Mouse (Mus musculus) spleen, adult 12 weeks (tissue): ENCODE measurements around the gene Ambra1.

Experiments
- DNase-seq: peaks from one replicate; pipeline ENCODE4 v3.0.0; 2022; ENCODE audit warnings: low spot score

Gene Ambra1

DNA sequence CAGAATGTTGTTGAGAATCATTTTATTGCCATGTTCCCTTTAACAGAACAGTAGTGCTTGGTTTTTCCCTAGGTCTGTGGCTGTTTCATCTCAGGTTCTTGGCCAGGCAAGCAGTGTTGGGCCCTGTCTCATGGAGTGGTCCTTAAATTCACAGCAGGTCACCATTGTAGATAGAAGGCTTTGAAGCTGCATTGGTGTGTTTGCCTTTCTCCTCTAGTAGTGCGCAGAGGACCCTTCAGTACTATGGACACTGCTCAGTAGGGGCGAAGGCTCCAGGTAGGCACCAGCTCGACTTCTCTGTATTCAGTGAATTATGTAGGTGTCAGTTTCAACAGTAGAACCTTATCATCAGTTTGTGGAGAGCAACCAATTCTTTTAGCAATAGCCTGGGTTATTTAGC, 142.7 kb downstream of the Ambra1 start:
- DNase-seq, result no peak

DNA sequence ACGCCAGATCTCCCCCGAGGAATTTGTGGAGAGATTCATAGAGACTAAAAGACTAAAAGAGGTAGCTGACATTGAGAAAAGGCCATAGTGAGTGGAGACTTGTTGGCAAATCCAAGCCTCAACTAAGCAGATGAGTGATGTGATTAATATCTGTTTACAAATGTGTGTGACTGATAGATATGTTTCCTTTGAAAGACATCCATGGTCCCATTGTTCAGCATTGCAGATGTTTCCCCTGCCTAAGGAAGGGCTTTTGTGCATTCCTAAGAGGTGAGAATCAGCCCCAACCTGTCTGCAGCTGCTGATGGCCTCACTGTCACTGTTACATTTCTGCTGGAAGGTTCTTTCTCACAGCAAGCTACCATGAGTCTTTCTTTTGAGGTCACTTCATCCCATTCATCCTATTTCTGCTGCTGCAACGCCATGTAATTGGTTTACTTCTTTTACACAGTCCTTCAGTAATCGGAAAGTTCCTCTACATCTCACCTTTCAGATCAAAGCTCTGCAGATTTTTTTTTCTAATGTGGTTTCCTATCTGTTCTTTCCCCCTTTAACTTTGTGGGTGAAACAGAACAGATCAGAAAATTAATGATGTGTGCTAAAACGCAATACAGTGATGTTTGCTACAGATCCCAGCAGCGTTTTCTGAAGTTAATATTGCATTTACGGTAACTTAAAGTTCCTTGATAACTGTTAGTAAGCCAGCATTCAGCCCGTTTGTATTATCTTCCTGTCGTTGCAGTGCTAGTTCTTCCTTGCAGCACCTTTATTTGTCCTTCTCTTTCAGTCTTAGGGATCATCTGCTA, 146.3 kb downstream of the Ambra1 start:
- DNase-seq, result no peak

GRCm38 (mm10) chr2:91876806-91877140, 146.8 kb downstream of the Ambra1 start:
- DNase-seq, result no peak

- no peak for DNase-seq
Measured at GRCm38 (mm10) chr2:91878387-91879180, 148.7 kb downstream of the Ambra1 start.

- no peak for DNase-seq
Measured at GRCm38 (mm10) chr2:91883961-91884360, 154.0 kb downstream of the Ambra1 start.

DNA sequence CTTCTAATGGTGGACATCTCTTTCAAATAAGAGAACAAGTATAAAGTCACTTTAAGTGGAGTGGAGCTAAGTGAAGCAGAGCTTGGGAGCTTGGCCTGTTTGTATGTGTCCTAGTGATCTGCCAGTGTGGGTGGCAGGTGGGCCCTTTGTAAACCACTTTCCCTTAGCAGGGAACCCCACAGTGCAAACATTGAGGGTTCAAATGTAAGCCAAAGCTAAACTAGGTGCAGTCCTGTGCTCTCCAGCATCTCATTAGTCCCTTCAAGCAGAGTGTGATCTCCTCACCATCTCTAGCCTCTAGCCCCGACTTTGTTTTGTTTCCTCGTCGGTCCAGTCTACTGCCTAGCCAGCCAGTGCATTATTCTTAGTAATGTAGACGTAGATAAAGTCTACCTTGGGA, 154.7 kb downstream of the Ambra1 start:
- DNase-seq, result no peak

DNA sequence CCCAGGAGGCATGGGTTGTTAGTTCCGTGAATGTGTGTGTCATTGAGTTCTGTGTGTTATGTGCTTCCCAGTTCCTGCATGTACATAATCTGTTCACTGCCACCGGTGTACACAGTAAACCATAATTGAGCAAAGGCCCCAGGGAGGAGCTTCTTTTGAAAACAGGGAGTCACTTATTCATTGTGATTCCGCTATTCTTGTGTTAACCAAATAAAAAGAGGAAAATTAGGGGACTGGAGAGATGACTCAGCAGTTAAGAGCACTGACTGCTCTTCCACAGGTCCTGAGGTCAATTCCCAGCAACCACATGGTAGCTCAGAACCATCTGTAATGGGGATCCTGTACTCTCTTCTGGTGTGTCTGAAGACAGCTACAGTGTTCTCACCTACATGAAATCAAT, 164.8 kb downstream of the Ambra1 start:
- DNase-seq, result no peak

- DNase-seq, result no peak
Measured at GRCm38 (mm10) chr2:91895401-91895800, 165.5 kb downstream of the Ambra1 start.

GRCm38 (mm10) chr2:91897968-91898367, 168.0 kb downstream of the Ambra1 start:
- no peak for DNase-seq

DNA sequence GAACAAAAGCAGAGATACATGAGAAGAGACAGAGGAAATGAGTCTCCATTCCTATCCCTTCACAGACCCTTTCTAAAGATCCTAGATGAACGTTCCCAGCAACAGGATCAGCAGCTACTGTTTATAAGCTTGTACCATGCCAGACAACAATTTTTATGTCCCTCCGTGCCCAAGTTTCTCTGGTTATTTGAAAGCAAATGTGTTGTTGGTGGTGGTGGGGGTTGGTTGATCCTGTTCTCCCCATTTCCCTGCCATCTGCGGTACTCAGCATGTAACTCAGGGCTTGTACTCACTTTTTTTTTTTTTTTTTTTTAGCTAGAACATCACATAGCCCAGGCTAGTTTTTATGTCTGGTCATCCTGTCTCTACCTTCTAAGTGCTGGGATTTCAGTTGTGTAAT, 169.2 kb downstream of the Ambra1 start:
- no peak for DNase-seq

GRCm38 (mm10) chr2:91900431-91900830, 170.5 kb downstream of the Ambra1 start:
- DNase-seq, result no peak

- DNase-seq, result no peak
Measured at GRCm38 (mm10) chr2:91902336-91902735, 172.4 kb downstream of the Ambra1 start.

DNA sequence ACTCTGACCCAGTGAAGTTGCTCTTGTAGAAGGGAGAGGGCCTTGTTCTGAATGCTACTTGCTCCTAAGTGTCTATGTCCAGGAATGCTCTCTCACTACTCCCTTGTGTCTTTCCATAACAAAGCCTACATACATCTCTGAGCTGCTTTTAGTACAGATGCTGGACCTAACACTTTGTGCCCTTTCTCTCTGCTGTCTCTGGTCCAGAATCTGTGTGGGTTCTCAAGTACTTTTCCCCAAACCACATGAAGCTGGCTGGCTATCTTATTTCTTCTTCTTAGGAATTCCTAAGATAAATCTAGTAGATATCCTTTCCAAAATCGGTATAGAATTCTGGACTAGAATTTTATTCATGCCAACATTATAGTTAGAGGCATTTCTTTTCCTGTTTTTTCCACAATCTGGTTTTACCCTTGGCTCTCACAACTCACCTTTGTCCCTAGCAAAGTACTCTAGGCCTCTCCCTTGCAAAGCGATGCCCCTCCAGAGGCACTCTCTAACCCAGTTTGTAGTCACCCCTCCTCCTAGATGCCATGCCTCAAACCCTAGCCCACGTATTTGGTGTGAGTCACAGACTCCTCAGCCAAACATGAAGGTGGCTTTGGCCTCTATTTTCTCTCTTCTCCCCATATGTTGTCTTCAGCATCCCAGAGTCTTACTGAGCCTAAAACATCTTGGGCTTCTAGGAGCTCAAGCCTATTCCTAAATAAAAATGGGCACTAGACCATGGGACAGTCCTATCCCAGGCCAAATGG, 173.4 kb downstream of the Ambra1 start:
- no peak for DNase-seq

- no peak for DNase-seq
Measured at GRCm38 (mm10) chr2:91904618-91905307, 174.8 kb downstream of the Ambra1 start.

- no peak for DNase-seq
Measured at GRCm38 (mm10) chr2:91906141-91906540, 176.2 kb downstream of the Ambra1 start.

DNA sequence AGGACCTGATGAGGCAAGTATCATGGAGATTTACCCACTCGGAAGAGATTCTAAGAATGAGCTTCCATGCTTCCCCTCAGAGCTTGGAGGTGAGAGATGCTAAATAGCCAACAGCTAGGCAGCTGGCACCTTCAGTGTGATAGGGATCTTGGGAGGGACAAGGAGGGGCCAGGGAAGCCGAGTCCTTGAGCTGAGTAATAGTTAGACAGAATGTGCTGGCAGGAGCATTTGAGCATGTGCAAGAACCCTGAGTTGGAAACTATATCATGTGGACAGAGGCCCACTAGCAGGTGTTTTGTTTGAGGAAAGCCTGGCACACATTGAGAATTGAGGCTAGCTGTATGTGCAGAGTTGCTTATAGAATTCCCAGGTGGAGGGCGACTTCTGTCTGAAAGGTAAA, 182.7 kb downstream of the Ambra1 start:
- no peak for DNase-seq

DNA sequence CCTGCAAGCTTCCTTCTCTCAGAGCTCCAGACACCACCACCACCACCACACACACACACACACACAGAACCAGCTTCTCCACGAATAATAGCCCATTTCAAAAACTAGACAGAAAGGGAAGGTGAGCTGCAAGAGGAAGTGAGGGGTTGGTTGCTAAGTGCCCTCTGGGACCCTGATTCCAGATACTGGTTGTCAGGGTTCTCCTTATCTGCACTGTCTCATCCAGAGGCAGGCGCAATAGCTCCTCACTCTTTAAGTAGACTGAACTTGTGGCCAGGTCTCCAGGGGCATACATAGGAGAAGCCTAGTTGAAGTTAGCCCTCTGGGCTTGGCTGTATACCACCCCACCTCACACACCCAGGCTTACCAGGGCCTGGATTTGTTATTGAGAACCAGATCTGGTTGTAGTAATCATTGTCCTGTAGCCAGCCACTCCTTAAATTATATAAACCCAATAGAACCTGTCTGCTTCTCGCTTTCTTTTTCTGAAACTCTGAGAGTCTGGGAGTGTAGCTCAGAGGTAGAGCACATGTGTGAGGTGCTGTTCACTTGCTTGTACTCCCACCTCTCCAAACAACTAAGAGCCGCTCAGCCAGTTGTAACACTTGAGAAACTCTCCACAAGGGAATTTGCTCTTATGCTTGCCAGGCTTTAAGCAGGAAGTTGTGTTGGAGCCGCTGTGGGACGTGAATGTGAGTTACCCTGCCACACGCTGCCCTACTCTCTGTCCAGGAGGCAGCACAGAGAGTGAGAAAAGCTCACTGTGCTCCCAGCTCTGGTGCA, 183.6 kb downstream of the Ambra1 start:
- DNase-seq, result no peak

DNA sequence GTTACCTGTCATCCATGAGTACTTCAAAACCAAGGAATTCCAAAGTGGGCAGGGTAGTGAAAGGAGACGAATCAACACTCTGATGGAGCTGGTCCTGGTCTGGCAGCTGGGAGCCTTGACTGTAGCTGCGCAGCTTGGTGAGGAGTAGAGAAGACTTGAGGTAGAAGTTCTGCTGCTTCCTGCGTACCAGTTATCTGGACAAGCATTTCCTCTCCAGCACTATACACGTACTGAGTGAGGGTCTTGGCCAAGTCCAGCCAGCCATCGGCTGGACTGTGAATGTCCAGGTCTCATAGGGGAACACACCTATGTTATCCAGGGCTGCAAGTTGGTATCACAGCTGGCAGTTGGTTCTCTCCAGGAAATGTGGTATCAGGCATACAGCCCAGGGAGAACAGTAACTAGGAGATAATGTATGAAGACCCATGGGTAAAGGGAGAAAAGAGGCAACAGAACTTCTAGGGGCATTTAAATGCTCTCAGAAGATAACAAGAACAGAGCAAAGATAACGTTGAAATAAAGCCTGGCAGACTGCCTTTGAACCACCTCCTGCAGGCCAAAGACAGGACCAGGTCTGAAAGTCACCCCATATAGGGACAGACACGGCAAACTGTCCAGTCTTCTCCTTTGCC, 186.5 kb downstream of the Ambra1 start:
- DNase-seq, result no peak

- DNase-seq, result no peak
Measured at GRCm38 (mm10) chr2:91917096-91917495, 187.2 kb downstream of the Ambra1 start.

- DNase-seq, result no peak
Measured at GRCm38 (mm10) chr2:91920130-91920529, 190.2 kb downstream of the Ambra1 start.
